Mouse (Mus musculus): Measurements from ENCODE around the gene Hyal2.

- TF ChIP-seq CTCF (conservative IDR thresholded peaks at IDR 0.05; ENCODE audit: insufficient read depth, insufficient read length, low read depth, low read length) (no peak), POLR2A (IDR thresholded peaks at IDR 0.05; ENCODE audit: low read depth, low read length) (no peak)
These were observed 27.8 kb upstream of the Hyal2 start for GRCm38 (mm10) chr9:107539940-107540339.
